Mouse (Mus musculus): ENCODE results near the gene Zc3hav1l. TPM values are rescaled to one million over a fixed set of nuclear protein-coding genes. Genes with fewer than 3 reads are reported as not detected.

Gene Zc3hav1l
- polyA plus RNA-seq, 1 experiment from 2014 or later: 8.2 TPM

DNA sequence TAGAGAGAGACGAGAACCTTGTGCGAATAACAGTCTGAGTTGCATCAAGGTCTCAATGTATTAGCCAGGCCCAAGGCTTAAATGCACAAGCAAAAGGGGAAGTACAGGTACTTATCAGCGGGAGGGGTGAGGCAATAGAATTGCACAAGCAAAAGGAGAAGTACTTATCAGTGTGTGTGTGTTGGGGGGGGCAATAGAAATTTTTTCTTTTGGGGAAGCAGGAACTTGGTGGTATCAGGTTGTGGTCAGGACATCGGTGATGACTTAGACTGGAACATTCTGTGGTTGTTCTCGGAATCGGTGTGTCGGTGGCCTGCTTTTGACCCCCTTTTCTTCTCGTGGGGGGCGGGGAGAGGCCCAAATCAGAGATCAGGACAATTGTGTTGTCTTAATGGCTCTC lies 21.6 kb upstream of the Zc3hav1l start:
- no peaks in the 10 kb centered on the region for H3K9me3 ChIP-seq (replicated peaks)
- WGBS: 95% methylated on average over 9 of the region's 9 CpGs
- H3K4me3 ChIP-seq: no peak overlapping the region
- no peak for ATAC-seq
- no peaks in the 10 kb centered on the region for H3K27me3 ChIP-seq
- H3K9ac ChIP-seq: no peak overlapping the region
- H3K4me2 ChIP-seq: no peak overlapping the region
- H3K4me1 ChIP-seq: no peaks in the 10 kb centered on the region
- H3K27ac ChIP-seq: no peak overlapping the region
- H3K36me3 ChIP-seq (ENCODE audit: poor library complexity, severe bottlenecking): no peaks in the 10 kb centered on the region

DNA sequence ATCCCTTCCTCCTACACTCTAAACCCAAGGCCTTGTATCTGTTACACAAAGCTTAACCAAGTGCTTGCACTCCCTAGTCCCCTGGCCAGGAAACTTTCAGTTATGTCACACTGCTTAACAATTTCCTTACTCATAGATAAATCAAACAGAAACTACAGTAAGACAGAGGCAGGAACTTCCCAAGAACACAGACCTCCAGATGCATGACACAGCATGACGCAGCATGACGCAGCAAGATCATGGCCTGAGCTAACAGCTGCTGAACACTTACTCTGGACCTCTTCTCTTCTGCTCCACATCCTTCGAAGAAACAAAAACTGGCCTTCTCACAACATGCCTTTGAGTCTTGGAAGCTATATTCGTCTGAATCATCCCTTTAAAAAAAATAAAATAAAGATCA lies 17.0 kb upstream of the Zc3hav1l start:
- Histone ChIP-seq H3K4me2 (no peak overlapping the region), H3K9me3 (replicated peaks) (no peaks in the 10 kb centered on the region), H3K4me1 (no peaks in the 10 kb centered on the region), H3K9ac (no peak overlapping the region), H3K36me3 (ENCODE audit: poor library complexity, severe bottlenecking) (no peaks in the 10 kb centered on the region), H3K27me3 (no peaks in the 10 kb centered on the region), H3K27ac (no peak overlapping the region), H3K4me3 (no peak overlapping the region)
- ATAC-seq: no peak
- WGBS: 92% methylated on average over 4 of the region's 4 CpGs

DNA sequence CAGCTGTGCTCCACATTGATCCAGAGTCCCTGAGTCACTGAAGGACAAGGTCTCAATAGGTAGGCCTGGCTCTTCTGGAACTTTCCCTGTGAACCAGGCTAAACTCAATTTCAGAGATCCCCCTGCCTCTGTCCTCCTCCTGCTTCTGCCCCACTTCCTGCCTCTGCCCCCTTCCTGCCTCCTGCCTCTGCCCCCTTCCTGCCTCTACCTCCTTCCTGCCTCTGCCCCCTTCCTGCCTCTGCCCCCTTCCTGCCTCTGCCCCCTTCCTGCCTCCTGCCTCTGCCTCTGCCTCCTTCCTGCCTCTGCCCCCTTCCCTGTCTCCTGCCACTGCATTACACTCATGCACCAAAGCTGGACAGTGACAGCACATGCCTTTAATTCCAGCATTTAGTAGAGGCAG lies 10.7 kb upstream of the Zc3hav1l start:
- Histone ChIP-seq H3K9me3 (replicated peaks) (peaks cover 3% of the 10 kb centered on the region; the same call in 1 of the 2 replicates), H3K4me2 (no peak overlapping the region), H3K27ac (no peak overlapping the region), H3K9ac (no peak overlapping the region), H3K27me3 (no peaks in the 10 kb centered on the region), H3K36me3 (ENCODE audit: poor library complexity, severe bottlenecking) (no peaks in the 10 kb centered on the region), H3K4me1 (no peaks in the 10 kb centered on the region), H3K4me3 (no peak overlapping the region)
- ATAC-seq: no peak

DNA sequence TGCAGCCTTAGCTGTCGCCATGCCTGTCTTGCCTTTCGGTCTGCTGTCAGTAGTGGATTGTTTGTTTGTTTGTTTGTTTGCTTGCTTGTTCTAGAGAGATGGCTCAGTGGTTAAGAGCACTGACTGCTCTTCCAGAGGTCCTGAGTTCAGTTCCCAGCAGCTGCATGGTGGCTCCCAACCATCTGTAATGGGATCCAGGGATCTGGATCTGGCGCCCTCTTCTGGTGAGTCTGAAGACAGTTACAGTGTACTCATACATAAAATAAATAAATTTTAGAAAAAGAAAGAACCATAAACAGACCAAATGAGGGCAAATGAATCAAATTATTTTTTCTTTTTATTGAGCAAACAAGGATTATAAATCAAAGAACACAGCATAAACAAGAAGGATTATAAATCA lies 5.9 kb upstream of the Zc3hav1l start:
- 0 out of 2 replicates have a peak, but pooled peaks cover 4% of the 10 kb centered on the region for H3K36me3 ChIP-seq (ENCODE audit: poor library complexity, severe bottlenecking)
- no peak overlapping the region for H3K9ac ChIP-seq
- no peaks in the 10 kb centered on the region for H3K4me1 ChIP-seq
- no peak overlapping the region for H3K27ac ChIP-seq
- no peaks in the 10 kb centered on the region for H3K27me3 ChIP-seq
- peaks cover 9% of the 10 kb centered on the region for H3K9me3 ChIP-seq (replicated peaks)
- H3K4me2 ChIP-seq: no peak overlapping the region
- H3K4me3 ChIP-seq: no peak overlapping the region
- WGBS: 76% methylated on average over 3 of the region's 3 CpGs
- no peak for ATAC-seq

DNA sequence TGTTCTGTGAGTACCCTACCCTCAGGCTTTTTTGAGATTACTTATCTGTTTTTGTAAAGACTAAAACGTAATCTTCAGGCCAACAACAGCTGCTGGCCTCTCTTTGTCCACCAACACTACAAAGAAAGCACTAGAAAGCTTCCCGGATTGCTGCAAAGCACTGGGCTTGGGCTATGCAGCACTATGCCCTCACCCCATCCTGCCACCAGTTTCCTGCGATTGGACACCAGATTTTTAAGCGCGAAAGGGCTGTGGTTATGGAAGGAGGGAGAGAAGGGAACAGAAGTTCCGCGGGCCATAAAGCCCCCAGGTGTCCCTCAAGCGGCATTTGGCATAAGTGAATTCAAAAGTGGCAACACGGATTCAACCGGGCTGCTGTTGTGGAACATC lies 818 bp downstream of the Zc3hav1l start:
- Histone ChIP-seq H3K27me3 (no peaks in the 10 kb centered on the region), H3K36me3 (ENCODE audit: poor library complexity, severe bottlenecking) (peaks cover 29% of the 10 kb centered on the region), H3K9ac (peak overlapping the region; percentile 96), H3K4me2 (peak overlapping the region; percentile 68), H3K4me3 (peak overlapping the region; percentile 83), H3K27ac (peak overlapping the region; percentile 89), H3K4me1 (peaks cover 12% of the 10 kb centered on the region), H3K9me3 (replicated peaks) (no peaks in the 10 kb centered on the region)
- peak; percentile 39 for ATAC-seq
- under 1% methylated on average over 10 of the region's 10 CpGs for WGBS

DNA sequence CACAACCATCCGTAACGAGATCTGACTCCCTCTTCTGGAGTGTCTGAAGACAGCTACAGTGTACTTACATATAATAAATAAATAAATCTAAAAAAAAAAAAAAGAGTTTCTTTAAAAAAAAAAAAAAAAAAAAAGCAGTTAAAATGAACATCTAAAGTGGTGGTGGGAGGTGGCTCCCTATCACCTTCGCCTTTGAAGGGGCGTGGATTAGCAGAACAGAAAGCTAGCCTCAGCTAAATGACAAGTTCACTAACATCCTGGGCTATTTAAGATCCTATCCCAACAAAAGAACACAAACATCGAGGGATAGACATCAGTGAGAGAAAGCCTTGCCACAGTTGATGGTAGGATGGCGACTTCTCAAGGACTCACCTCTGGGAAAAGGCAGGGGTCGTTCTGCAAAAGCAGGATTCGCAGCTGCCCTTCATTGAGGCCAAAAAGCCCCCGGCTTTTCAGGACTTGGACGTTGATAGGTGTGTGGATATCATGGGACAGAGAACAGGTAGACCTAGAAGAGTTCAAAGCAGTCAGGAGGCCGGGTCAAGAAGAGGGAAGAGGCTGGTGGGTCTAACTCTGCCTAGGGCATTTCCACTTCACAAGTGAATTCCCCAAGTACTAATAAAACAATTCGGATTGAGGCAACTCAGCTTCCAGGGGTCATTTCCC lies 1.3 kb downstream of the Zc3hav1l start:
- Histone ChIP-seq H3K9me3 (replicated peaks) (no peaks in the 10 kb centered on the region), H3K4me2 (peak overlapping the region; percentile 68), H3K27ac (peak overlapping the region; percentile 89), H3K9ac (peak overlapping the region; percentile 96), H3K4me1 (peaks cover 15% of the 10 kb centered on the region), H3K36me3 (ENCODE audit: poor library complexity, severe bottlenecking) (peaks cover 29% of the 10 kb centered on the region), H3K4me3 (peak overlapping the region; percentile 83), H3K27me3 (no peaks in the 10 kb centered on the region)
- no peak for ATAC-seq
- WGBS: 46% methylated on average over 12 of the region's 12 CpGs

DNA sequence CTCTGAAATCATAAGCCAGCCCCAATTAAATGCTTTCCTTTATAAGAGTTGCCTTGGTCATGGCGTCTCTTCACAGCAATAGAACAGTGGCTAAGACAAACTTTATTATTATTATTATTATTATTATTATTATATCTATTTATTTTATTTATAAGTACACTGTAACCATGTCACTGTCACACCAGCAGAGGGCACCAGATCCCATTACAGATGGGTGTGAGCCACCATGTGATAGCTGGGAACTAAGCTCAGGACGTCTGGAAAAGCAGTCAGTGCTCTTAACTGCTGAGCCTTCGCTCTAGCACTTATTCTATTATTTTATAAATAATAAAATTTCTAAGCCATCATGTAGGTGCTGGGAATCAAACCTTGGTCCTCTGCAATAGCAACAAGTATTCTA lies 5.4 kb downstream of the Zc3hav1l start:
- H3K36me3 ChIP-seq (ENCODE audit: poor library complexity, severe bottlenecking): peaks cover 59% of the 10 kb centered on the region
- WGBS: 45% methylated on average over 3 of the region's 3 CpGs

DNA sequence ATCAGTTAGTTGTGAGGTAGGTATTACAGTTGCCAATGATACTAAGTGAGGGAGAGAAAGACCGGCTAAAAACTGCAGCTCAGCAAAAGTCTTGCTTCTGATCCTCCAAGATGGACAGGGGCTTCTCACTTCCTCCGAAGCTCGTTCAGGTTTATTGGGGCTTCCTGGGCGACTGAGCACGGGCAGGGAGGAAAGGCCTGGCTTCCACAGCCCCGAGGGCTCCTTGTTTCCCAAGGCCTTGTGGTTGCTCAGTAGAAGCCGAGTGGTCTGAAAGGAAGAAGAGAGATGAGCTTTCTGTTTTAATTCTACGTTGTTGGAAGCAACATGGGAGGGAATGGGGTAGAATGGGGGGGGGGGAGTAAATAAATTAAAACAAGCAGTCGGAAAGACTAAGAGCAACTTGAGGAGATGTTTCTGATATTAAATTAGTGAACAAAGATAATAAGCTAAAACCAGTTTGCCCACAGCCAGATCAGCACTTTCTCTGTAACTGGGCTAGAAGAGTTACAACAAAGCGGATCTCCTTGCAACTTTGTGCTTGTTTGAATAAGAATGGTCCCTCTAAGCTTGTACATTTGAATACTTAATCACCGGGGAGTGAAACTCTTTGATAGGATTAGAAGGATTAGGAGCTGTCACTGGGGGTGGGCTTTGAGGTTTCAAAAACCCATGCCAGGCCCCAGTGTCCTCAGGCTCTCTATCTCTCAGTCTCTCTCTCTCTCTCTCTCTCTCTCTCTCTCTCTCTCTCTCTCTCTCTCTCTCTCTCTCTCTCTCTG lies 6.0 kb downstream of the Zc3hav1l start:
- Histone ChIP-seq H3K36me3 (ENCODE audit: poor library complexity, severe bottlenecking) (peaks cover 65% of the 10 kb centered on the region), H3K27ac (no peak overlapping the region), H3K9me3 (replicated peaks) (no peaks in the 10 kb centered on the region), H3K4me2 (no peak overlapping the region), H3K27me3 (peaks cover 5% of the 10 kb centered on the region; the same call in 1 of the 2 replicates), H3K4me1 (peaks cover 8% of the 10 kb centered on the region), H3K4me3 (no peak overlapping the region), H3K9ac (0 out of 2 replicates have a peak overlapping the region, but pooled peaks have one; percentile 0)
- WGBS: 14% methylated on average over 11 of the region's 11 CpGs
- ATAC-seq: no peak; the same call in 1 of the 2 replicates

More for the DNA sequence above, 5.4 kb downstream of the Zc3hav1l start:
- H3K9ac ChIP-seq: no peak overlapping the region
- H3K9me3 ChIP-seq (replicated peaks): no peaks in the 10 kb centered on the region
- no peak overlapping the region for H3K4me2 ChIP-seq
- ATAC-seq: no peak
- H3K27me3 ChIP-seq: peaks cover 5% of the 10 kb centered on the region; the same call in 1 of the 2 replicates
- no peak overlapping the region for H3K27ac ChIP-seq
- no peak overlapping the region for H3K4me3 ChIP-seq
- peaks cover 11% of the 10 kb centered on the region for H3K4me1 ChIP-seq

DNA sequence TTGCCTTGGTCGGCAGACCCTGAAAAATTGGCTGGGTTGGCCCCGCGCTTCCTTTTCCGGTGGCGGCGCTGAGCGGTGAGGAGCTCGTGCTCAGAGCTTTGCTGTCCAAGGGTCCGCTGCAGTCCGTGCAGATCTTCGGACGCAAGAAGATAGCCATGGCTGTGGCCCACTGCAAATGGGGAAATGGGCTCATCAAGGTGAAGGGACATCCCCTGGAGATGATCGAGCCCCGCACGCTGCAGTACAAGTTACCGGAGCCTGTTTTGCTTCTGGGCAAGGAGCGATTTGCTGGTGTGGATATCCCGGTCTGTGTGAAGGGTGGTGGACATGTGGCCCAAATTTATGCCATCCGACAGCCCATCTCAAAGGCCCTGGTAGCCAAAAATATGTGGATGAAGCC lies 14.6 kb downstream of the Zc3hav1l start:
- no peak overlapping the region for H3K27ac ChIP-seq
- H3K4me1 ChIP-seq: no peaks in the 10 kb centered on the region
- no peak overlapping the region for H3K9ac ChIP-seq
- H3K9me3 ChIP-seq (replicated peaks): peaks cover 9% of the 10 kb centered on the region
- WGBS: 97% methylated on average over 19 of the region's 19 CpGs
- peaks cover 42% of the 10 kb centered on the region for H3K36me3 ChIP-seq (ENCODE audit: poor library complexity, severe bottlenecking)
- H3K4me2 ChIP-seq: no peak overlapping the region
- H3K4me3 ChIP-seq: no peak overlapping the region
- no peaks in the 10 kb centered on the region for H3K27me3 ChIP-seq
- ATAC-seq: no peak

DNA sequence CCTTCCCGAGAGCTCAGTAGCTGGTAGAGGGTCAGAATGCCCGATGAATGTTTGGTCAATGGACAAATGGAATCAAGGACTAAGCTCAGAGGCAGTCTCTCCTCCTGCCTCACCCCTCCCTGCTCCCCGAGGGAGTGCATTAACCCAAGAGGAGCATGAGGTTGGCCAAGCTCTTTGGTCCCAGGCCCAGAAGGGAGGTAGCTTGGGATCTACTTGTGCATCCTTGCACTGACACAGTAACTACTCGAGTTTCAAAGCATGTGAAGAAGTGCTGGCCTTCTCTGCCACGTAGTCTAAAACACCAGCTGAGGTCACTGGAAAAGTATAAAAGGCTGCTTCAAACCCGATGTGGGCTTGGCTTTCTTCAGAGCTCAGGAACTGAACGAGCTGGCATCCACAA lies 34.6 kb downstream of the Zc3hav1l start:
- Histone ChIP-seq H3K27me3 (no peaks in the 10 kb centered on the region), H3K9me3 (replicated peaks) (no peaks in the 10 kb centered on the region), H3K4me3 (no peak overlapping the region), H3K9ac (no peak overlapping the region), H3K36me3 (ENCODE audit: poor library complexity, severe bottlenecking) (no peaks in the 10 kb centered on the region), H3K4me2 (no peak overlapping the region), H3K4me1 (no peaks in the 10 kb centered on the region), H3K27ac (no peak overlapping the region)
- ATAC-seq: no peak
- 76% methylated on average over 7 of the region's 7 CpGs for WGBS

DNA sequence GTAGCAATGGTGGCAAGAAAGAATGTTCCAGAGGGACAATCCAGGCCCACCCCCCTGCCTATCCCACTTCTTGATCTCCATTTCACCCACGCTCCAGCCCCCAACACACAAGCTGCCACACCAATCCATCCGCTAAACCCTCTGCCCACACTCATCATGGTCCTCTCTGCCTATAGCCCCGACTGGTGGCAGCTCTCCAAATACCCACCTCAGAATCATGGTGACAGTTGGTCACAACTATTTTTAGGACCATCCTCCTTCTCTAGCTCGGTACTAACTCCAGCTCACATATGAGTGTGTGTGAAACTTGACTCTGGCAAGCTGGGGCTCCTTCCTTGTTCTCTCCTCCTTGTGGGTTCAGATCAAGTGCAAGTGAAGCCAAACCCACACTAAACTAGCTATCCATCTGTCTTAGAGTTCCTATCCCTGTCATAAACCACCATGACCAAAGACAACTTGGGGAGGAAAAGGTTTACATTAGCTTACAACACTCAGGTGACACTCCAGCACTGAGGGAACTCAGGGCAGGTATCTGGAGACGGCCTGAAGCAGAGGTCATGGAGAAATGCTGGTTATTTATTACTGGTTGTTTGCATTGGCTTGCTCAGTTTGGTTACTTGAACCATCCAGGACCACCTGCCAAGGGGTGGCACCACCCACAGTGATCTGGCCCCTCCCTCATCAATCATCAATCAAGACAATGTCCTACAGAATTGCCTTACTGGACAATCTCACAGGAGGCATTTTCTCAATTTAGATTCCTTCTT lies 35.5 kb downstream of the Zc3hav1l start:
- Histone ChIP-seq H3K4me1 (no peaks in the 10 kb centered on the region), H3K27me3 (no peaks in the 10 kb centered on the region), H3K4me3 (no peak overlapping the region), H3K27ac (no peak overlapping the region), H3K9ac (no peak overlapping the region), H3K4me2 (no peak overlapping the region), H3K9me3 (replicated peaks) (no peaks in the 10 kb centered on the region), H3K36me3 (ENCODE audit: poor library complexity, severe bottlenecking) (no peaks in the 10 kb centered on the region)
- ATAC-seq: no peak
- WGBS: 82% methylated on average over 5 of the region's 5 CpGs

DNA sequence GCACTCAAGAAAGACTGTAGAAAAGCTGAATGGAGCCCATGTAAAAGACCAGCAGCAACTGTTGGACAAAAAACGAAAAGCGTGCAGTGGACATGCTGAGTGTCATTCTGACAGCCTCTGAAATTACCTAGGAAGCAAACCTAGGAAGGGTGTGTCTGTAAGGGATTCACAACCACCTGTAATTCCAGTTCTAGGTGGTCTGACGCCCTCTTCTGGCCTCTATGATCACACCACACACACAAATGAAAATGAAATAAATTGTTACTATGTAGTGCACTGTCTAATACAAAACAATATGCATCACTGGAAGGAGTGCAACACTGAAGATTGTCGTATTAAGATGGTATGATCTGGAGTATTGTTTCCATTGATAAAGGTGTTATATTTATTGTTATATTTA lies 37.2 kb downstream of the Zc3hav1l start:
- no peak for ATAC-seq

More for the DNA sequence above, 37.2 kb downstream of the Zc3hav1l start:
- H3K27me3 ChIP-seq: no peaks in the 10 kb centered on the region
- H3K9me3 ChIP-seq (replicated peaks): no peaks in the 10 kb centered on the region
- no peaks in the 10 kb centered on the region for H3K36me3 ChIP-seq (ENCODE audit: poor library complexity, severe bottlenecking)
- no peak overlapping the region for H3K4me2 ChIP-seq
- H3K4me3 ChIP-seq: no peak overlapping the region
- no peak overlapping the region for H3K27ac ChIP-seq
- H3K4me1 ChIP-seq: no peaks in the 10 kb centered on the region
- 71% methylated on average over 4 of the region's 4 CpGs for WGBS
- no peak overlapping the region for H3K9ac ChIP-seq

Data from forebrain, embryonic 13.5 days (tissue).